Mouse (Mus musculus) lung, adult 2 months (tissue): ENCODE data around the gene Rpl6.

Experiments used
- CTCF ChIP-seq: fragments of 200-500 bp; IDR thresholded peaks from 2 replicates; pipeline ENCODE4 v1.5.1; 2011; ENCODE audit warnings: mild to moderate bottlenecking, low read length, control low read depth; ENCODE audit not compliant: insufficient read depth
- POLR2A ChIP-seq: fragments of 200-500 bp; IDR thresholded peaks from 2 replicates; pipeline ENCODE4 v1.6.1; 2011; ENCODE audit warnings: low read depth, mild to moderate bottlenecking, control low read depth, low read length, borderline replicate concordance; ENCODE audit errors: extremely low read depth

- TF ChIP-seq CTCF: no peak
- TF ChIP-seq POLR2A: no peak
Measured at GRCm38 (mm10) chr5:121188265-121188664, 16.0 kb upstream of the Rpl6 start.
